12 mouse cellular contexts compared by ENCODE assay signal in genomic region chr7:137346068-137346467, GRCm38 (mm10). TPM values are rescaled to one million over a fixed set of nuclear protein-coding genes. Genes with fewer than 3 reads are reported as not detected.
DNase-seq lines count a peak whose midpoint lies in the region; ATAC-seq and TF ChIP-seq lines count a peak whose summit lies in the region.
"Had no signal": no experiment of that assay in that cellular context is flagged by ENCODE, and none has a peak within 500 bp of the region (broad histone marks: within the 10 kb centered on the region; RNA-seq: fewer than 3 reads in every experiment).

No protein-coding gene starts in this region.

- no peak overlapping the region for H3K27ac ChIP-seq in midbrain, embryonic 11.5 days (ENCODE audit: low read depth, low read length)
- H3K27ac ChIP-seq in midbrain, embryonic 15.5 days, result no peak overlapping the region
- no peak overlapping the region for H3K27ac ChIP-seq in gastrocnemius, adult 2 months
- H3K27ac ChIP-seq: hindbrain, embryonic 10.5 days; liver, embryonic 15.5 days; neural tube, embryonic 15.5 days had no signal

- ATAC-seq in midbrain, embryonic 11.5 days (ENCODE audit: low FRiP score), result 0 out of 2 replicates have a peak, but pooled peaks have one; percentile 40
- ATAC-seq in midbrain, embryonic 15.5 days (replicated peaks), result no peak

- peaks cover 13% of the 10 kb centered on the region for H3K4me1 ChIP-seq in midbrain, embryonic 11.5 days (ENCODE audit: control insufficient read depth, insufficient read depth, low read length)
- peaks cover 4% of the 10 kb centered on the region; the same call in 1 of the 2 replicates for H3K4me1 ChIP-seq in midbrain, embryonic 15.5 days
- H3K4me1 ChIP-seq: liver, embryonic 15.5 days; neural tube, embryonic 15.5 days had no signal

- no peak overlapping the region for H3K9ac ChIP-seq in midbrain, embryonic 11.5 days (ENCODE audit: low read length)
- no peak overlapping the region for H3K9ac ChIP-seq in midbrain, embryonic 15.5 days
- H3K9ac ChIP-seq: liver, embryonic 15.5 days; neural tube, embryonic 15.5 days had no signal

- H3K27me3 ChIP-seq in midbrain, embryonic 11.5 days (ENCODE audit: control insufficient read depth, insufficient read depth, low read length), result no peaks in the 10 kb centered on the region
- H3K27me3 ChIP-seq in midbrain, embryonic 15.5 days (replicated peaks), result no peaks in the 10 kb centered on the region
- H3K27me3 ChIP-seq: liver, embryonic 15.5 days; neural tube, embryonic 15.5 days had no signal

- no peak for TF ChIP-seq CTCF in gastrocnemius, adult 2 months (IDR thresholded peaks at IDR 0.05)

- H3K4me3 ChIP-seq in midbrain, embryonic 11.5 days (ENCODE audit: low read depth, low read length), result no peak overlapping the region
- H3K4me3 ChIP-seq in midbrain, embryonic 15.5 days, result no peak overlapping the region
- no peak overlapping the region for H3K4me3 ChIP-seq in gastrocnemius, adult 2 months
- H3K4me3 ChIP-seq: erythroblast, embryonic 14.5 days; hindbrain, embryonic 10.5 days; liver, embryonic 15.5 days; neural tube, embryonic 15.5 days had no signal

- H3K36me3 ChIP-seq in midbrain, embryonic 11.5 days (ENCODE audit: control insufficient read depth, insufficient read depth, low read length), result no peaks in the 10 kb centered on the region
- no peaks in the 10 kb centered on the region for H3K36me3 ChIP-seq in midbrain, embryonic 15.5 days (replicated peaks)
- H3K36me3 ChIP-seq: hindbrain, embryonic 10.5 days; liver, embryonic 15.5 days; neural tube, embryonic 15.5 days had no signal

- H3K9me3 ChIP-seq in midbrain, embryonic 11.5 days (ENCODE audit: control insufficient read depth, low read length), result no peaks in the 10 kb centered on the region
- H3K9me3 ChIP-seq in midbrain, embryonic 15.5 days, result no peaks in the 10 kb centered on the region
- H3K9me3 ChIP-seq: hindbrain, embryonic 10.5 days; liver, embryonic 15.5 days; neural tube, embryonic 15.5 days had no signal

- H3K4me2 ChIP-seq in midbrain, embryonic 11.5 days, result no peak overlapping the region
- H3K4me2 ChIP-seq in midbrain, embryonic 15.5 days, result no peak overlapping the region
- H3K4me2 ChIP-seq: liver, embryonic 15.5 days; neural tube, embryonic 15.5 days had no signal

- DNase-seq in midbrain, embryonic 11.5 days (ENCODE audit: low spot score, missing footprints), result no peak
- peak; percentile 61 for DNase-seq in gastrocnemius, adult 2 months
- peak; percentile 15 for DNase-seq in heart, postnatal 25 days (ENCODE audit: low spot score)
- peak; percentile 67 for DNase-seq in skeletal muscle tissue, adult 2 months (ENCODE audit: low read depth, low spot score)
- DNase-seq in left cerebral cortex, adult 8-10 months (ENCODE audit: low spot score in 2 of 2), result no peak
- no peak for DNase-seq in ovary, postnatal 14 days (ENCODE audit: low spot score)
- DNase-seq: kidney, adult 11 months had no signal

- intact Hi-C loops in gastrocnemius, adult 2 months (cut with DNase I), result no loop called here
- intact Hi-C loops in heart, postnatal 25 days (cut with DNase I), result no loop called here

- 44% methylated on average over 10 of the region's 10 CpGs for WGBS in midbrain, embryonic 11.5 days
- WGBS in midbrain, embryonic 15.5 days, result 29% methylated on average over 10 of the region's 10 CpGs

RNA-seq across cellular contexts. Expression of gene Ebf3, which starts 31.8 kb away (rescaled TPM):
- polyA plus RNA-seq in midbrain, embryonic 11.5 days (2014; fragmentation: Nextera tagmentation; extraction: Ambion mirVana), result 11.2 and 12.7 TPM in 2 replicates
- 14.6 and 14.9 TPM in 2 replicates for polyA plus RNA-seq in midbrain, embryonic 15.5 days (2015; fragmentation: Nextera tagmentation; extraction: Ambion mirVana)
- 1 to 10 TPM; 7.2 to 7.7 TPM for total RNA-seq in gastrocnemius, adult 2 months (2021)
- 10 to 100 TPM in 1 of 2 experiments, 1 to 10 TPM in 1; 8.9 to 10.9 TPM for total RNA-seq in heart, postnatal 25 days (2021)
- 1 to 10 TPM in 2 of 4 experiments, under 1 TPM in 2; 0.64 to 2.6 (median 1.1) TPM for total RNA-seq in left cerebral cortex, adult 8-10 months (2022)
- polyA plus RNA-seq: erythroblast, embryonic 14.5 days had no signal

Comparison
In these comparisons a context has a peak if more than half of its experiments do, and no peak if none do; other contexts are left out.
1. DNase-seq: peak in gastrocnemius, adult 2 months (single experiment), heart, postnatal 25 days (single experiment) and skeletal muscle tissue, adult 2 months (single experiment); none in midbrain, embryonic 11.5 days (single experiment), left cerebral cortex, adult 8-10 months (0 of 2) and ovary, postnatal 14 days (single experiment).